8 mouse cellular contexts compared by ENCODE assay signal in genomic region chr4:33924234-33924888, GRCm38 (mm10). TPM values are rescaled to one million over a fixed set of nuclear protein-coding genes. Genes with fewer than 3 reads are reported as not detected.
DNase-seq lines count a peak whose midpoint lies in the region; ATAC-seq lines count a peak whose summit lies in the region.

Gene Cnr1, plus strand, starts transcription at chr4:33924593.

- ATAC-seq in hindbrain, embryonic 12.5 days (ENCODE audit: low FRiP score), result peak; percentile 94
- peak; percentile 96 for ATAC-seq in lung, embryonic 16.5 days (ENCODE audit: low read depth)

- H3K36me3 ChIP-seq in hindbrain, embryonic 12.5 days, result no peaks in the 10 kb centered on the region
- no peaks in the 10 kb centered on the region for H3K36me3 ChIP-seq in lung, embryonic 16.5 days (ENCODE audit: control insufficient read depth, insufficient read depth, low read length)

- H3K27me3 ChIP-seq in hindbrain, embryonic 12.5 days, result peaks cover 19% of the 10 kb centered on the region
- H3K27me3 ChIP-seq in lung, embryonic 16.5 days (ENCODE audit: control insufficient read depth, insufficient read depth, low read depth, low read length), result peaks cover 30% of the 10 kb centered on the region

- H3K4me2 ChIP-seq in hindbrain, embryonic 12.5 days (replicated peaks), result peak within 1 kb of the TSS; percentile 76
- peak within 1 kb of the TSS; percentile 98 for H3K4me2 ChIP-seq in lung, embryonic 16.5 days (ENCODE audit: low read depth, low read length)

- H3K9me3 ChIP-seq in hindbrain, embryonic 12.5 days (replicated peaks), result no peaks in the 10 kb centered on the region
- H3K9me3 ChIP-seq in lung, embryonic 16.5 days (ENCODE audit: control insufficient read depth, low read length), result no peaks in the 10 kb centered on the region

- 1% methylated on average over 73 of the region's 77 CpGs for WGBS in hindbrain, embryonic 12.5 days
- 0% methylated on average over 46 of the region's 77 CpGs for WGBS in lung, embryonic 16.5 days

- peak within 1 kb of the TSS; percentile 91 for H3K27ac ChIP-seq in hindbrain, embryonic 12.5 days
- H3K27ac ChIP-seq in lung, embryonic 16.5 days (ENCODE audit: low read length), result peak within 1 kb of the TSS; percentile 13; the same call in 1 of the 2 replicates

- peak within 1 kb of the TSS; percentile 70 for H3K4me3 ChIP-seq in hindbrain, embryonic 12.5 days
- H3K4me3 ChIP-seq in lung, embryonic 16.5 days (ENCODE audit: low read length), result peak within 1 kb of the TSS; percentile 59

- DNase-seq in ZHBTc4 (ENCODE audit: low read depth, low spot score), result peak; percentile 80
- DNase-seq in cerebellum, postnatal 25 days, result peak; percentile 93 to 95
- DNase-seq in frontal cortex, postnatal 36 days (ENCODE audit: low spot score in 2 of 2), result peak; percentile 64 to 80
- peak; percentile 77 to 86 for DNase-seq in layer of hippocampus, postnatal 14 days (ENCODE audit: low spot score in 2 of 2)
- DNase-seq in retina, embryonic 14.5 days (ENCODE audit: low spot score), result peak; percentile 77
- DNase-seq in spleen, postnatal 14 days (ENCODE audit: low spot score in 2 of 2), result no peak

- H3K9ac ChIP-seq in hindbrain, embryonic 12.5 days, result peak within 1 kb of the TSS; percentile 83
- H3K9ac ChIP-seq in lung, embryonic 16.5 days (ENCODE audit: low read length), result peak within 1 kb of the TSS; percentile 67

- H3K4me1 ChIP-seq in hindbrain, embryonic 12.5 days, result peaks cover 9% of the 10 kb centered on the region
- peaks cover 13% of the 10 kb centered on the region for H3K4me1 ChIP-seq in lung, embryonic 16.5 days (replicated peaks; ENCODE audit: control insufficient read depth, insufficient read depth, low read length)

RNA-seq across cellular contexts. Expression of gene Cnr1, which starts in this region (rescaled TPM):
- polyA plus RNA-seq in hindbrain, embryonic 12.5 days (2016; fragmentation: Nextera tagmentation; extraction: Ambion mirVana), result 40.6 and 50.6 TPM in 2 replicates
- 100 to 1,000 TPM; 165 to 201 TPM for total RNA-seq in layer of hippocampus, postnatal 14 days (2021)
- 0.46 and 0.69 TPM in 2 replicates for polyA plus RNA-seq in lung, embryonic 16.5 days (2015; fragmentation: Nextera tagmentation; extraction: Ambion mirVana)

Comparison
In these comparisons a context has a peak if more than half of its experiments do, and no peak if none do; other contexts are left out.
1. RNA of gene Cnr1 (polyA plus RNA-seq): 40.6 to 50.6 TPM in hindbrain, embryonic 12.5 days; 0.46 to 0.69 TPM in lung, embryonic 16.5 days; every median in the first group is over 10 times any median in the second.
2. Peak in ATAC-seq, H3K4me3 ChIP-seq, H3K27ac ChIP-seq, H3K9ac ChIP-seq and H3K4me2 ChIP-seq in lung, embryonic 16.5 days; RNA of the gene not detected or under 1 TPM.
3. DNase-seq: peak in ZHBTc4 (single experiment), cerebellum, postnatal 25 days (2 of 2), frontal cortex, postnatal 36 days (2 of 2), layer of hippocampus, postnatal 14 days (2 of 2) and retina, embryonic 14.5 days (single experiment); none in spleen, postnatal 14 days (0 of 2).